ENCODE assay signal across 8 mouse cellular contexts in genomic region chrX:105765005-105765706, GRCm38 (mm10). TPM values are rescaled to one million over a fixed set of nuclear protein-coding genes. Genes with fewer than 3 reads are reported as not detected.
A peak's percentile ranks its signal among the peaks of the same experiment; 100 is the strongest.
DNase-seq lines count a peak whose midpoint lies in the region; ATAC-seq lines count a peak whose summit lies in the region.

No protein-coding gene starts in this region.

- H3K9me3 ChIP-seq in kidney, embryonic 14.5 days (ENCODE audit: control insufficient read depth, low read length): no peaks in the 10 kb centered on the region
- H3K9me3 ChIP-seq in embryonic facial prominence, embryonic 11.5 days (replicated peaks; ENCODE audit: control insufficient read depth, low read length): no peaks in the 10 kb centered on the region
- no peaks in the 10 kb centered on the region for H3K9me3 ChIP-seq in hindbrain, embryonic 10.5 days
- no peaks in the 10 kb centered on the region for H3K9me3 ChIP-seq in liver, embryonic 16.5 days (replicated peaks; ENCODE audit: control insufficient read depth, low read length)
- H3K9me3 ChIP-seq in stomach, embryonic 16.5 days (replicated peaks; ENCODE audit: control insufficient read depth, low read length): no peaks in the 10 kb centered on the region; the same call in 1 of the 2 replicates

- DNase-seq in kidney, postnatal 25 days: no peak
- peak; percentile 3 for DNase-seq in embryonic facial prominence, embryonic 11.5 days (ENCODE audit: low spot score)
- peak; percentile 15 for DNase-seq in hindbrain, embryonic 10.5 days (ENCODE audit: low spot score)
- DNase-seq in spleen, postnatal 36 days (ENCODE audit: low spot score in 2 of 2): no peak
- no peak for DNase-seq in layer of hippocampus, adult 9-10 months (ENCODE audit: low spot score)

- WGBS in kidney, embryonic 14.5 days: 30% methylated on average over 28 of the region's 36 CpGs
- WGBS in embryonic facial prominence, embryonic 11.5 days: 24% methylated on average over 33 of the region's 36 CpGs
- WGBS in hindbrain, embryonic 10.5 days: 14% methylated on average over 36 of the region's 36 CpGs
- WGBS in liver, embryonic 16.5 days (ENCODE audit: insufficient replicate concordance): 20% methylated on average over 36 of the region's 36 CpGs
- WGBS in stomach, embryonic 16.5 days: 22% methylated on average over 35 of the region's 36 CpGs

- no peaks in the 10 kb centered on the region for H3K4me1 ChIP-seq in kidney, embryonic 14.5 days (ENCODE audit: control insufficient read depth, insufficient read depth, low read length)
- no peaks in the 10 kb centered on the region; the same call in 1 of the 2 replicates for H3K4me1 ChIP-seq in embryonic facial prominence, embryonic 11.5 days (ENCODE audit: control insufficient read depth, insufficient read depth, low read length)
- peaks cover 5% of the 10 kb centered on the region; the same call in 1 of the 2 replicates for H3K4me1 ChIP-seq in hindbrain, embryonic 10.5 days (replicated peaks)
- H3K4me1 ChIP-seq in liver, embryonic 16.5 days (ENCODE audit: control insufficient read depth, low read depth, low read length): no peaks in the 10 kb centered on the region
- H3K4me1 ChIP-seq in stomach, embryonic 16.5 days (ENCODE audit: control insufficient read depth, insufficient read depth, low read length): 0 out of 2 replicates have a peak, but pooled peaks cover 3% of the 10 kb centered on the region

- H3K36me3 ChIP-seq in kidney, embryonic 14.5 days (ENCODE audit: control insufficient read depth, insufficient read depth, low read length): no peaks in the 10 kb centered on the region
- H3K36me3 ChIP-seq in embryonic facial prominence, embryonic 11.5 days (replicated peaks; ENCODE audit: control insufficient read depth, insufficient read depth, low read depth, low read length): no peaks in the 10 kb centered on the region
- no peaks in the 10 kb centered on the region for H3K36me3 ChIP-seq in hindbrain, embryonic 10.5 days
- H3K36me3 ChIP-seq in liver, embryonic 16.5 days (ENCODE audit: control insufficient read depth, insufficient read depth): no peaks in the 10 kb centered on the region
- H3K36me3 ChIP-seq in stomach, embryonic 16.5 days (ENCODE audit: control insufficient read depth, insufficient read depth, low read length): no peaks in the 10 kb centered on the region

- H3K4me2 ChIP-seq in kidney, embryonic 14.5 days (replicated peaks; ENCODE audit: low read depth, low read length): peak overlapping the region; percentile 55
- peak overlapping the region; percentile 56 for H3K4me2 ChIP-seq in embryonic facial prominence, embryonic 11.5 days (ENCODE audit: low read depth, low read length)
- peak overlapping the region; percentile 46 for H3K4me2 ChIP-seq in liver, embryonic 16.5 days (ENCODE audit: low read depth, low read length)
- peak overlapping the region; percentile 62 for H3K4me2 ChIP-seq in stomach, embryonic 16.5 days (ENCODE audit: low read depth, low read length)

- H3K9ac ChIP-seq in kidney, embryonic 14.5 days (ENCODE audit: low read depth, low read length): no peak overlapping the region
- H3K9ac ChIP-seq in embryonic facial prominence, embryonic 11.5 days (replicated peaks; ENCODE audit: low read length): no peak overlapping the region
- no peak overlapping the region for H3K9ac ChIP-seq in liver, embryonic 16.5 days (ENCODE audit: low read depth, low read length)
- peak overlapping the region; percentile 64 for H3K9ac ChIP-seq in stomach, embryonic 16.5 days (ENCODE audit: low read length)

- H3K27me3 ChIP-seq in kidney, embryonic 14.5 days (ENCODE audit: control insufficient read depth, insufficient read depth, low read length): peaks cover 36% of the 10 kb centered on the region
- H3K27me3 ChIP-seq in embryonic facial prominence, embryonic 11.5 days (ENCODE audit: control insufficient read depth, insufficient read depth, low read length): peaks cover 28% of the 10 kb centered on the region
- peaks cover 76% of the 10 kb centered on the region for H3K27me3 ChIP-seq in hindbrain, embryonic 10.5 days (ENCODE audit: insufficient read depth, poor library complexity, severe bottlenecking)
- H3K27me3 ChIP-seq in liver, embryonic 16.5 days (ENCODE audit: control insufficient read depth, insufficient read depth, low read depth, low read length): peaks cover 53% of the 10 kb centered on the region
- H3K27me3 ChIP-seq in stomach, embryonic 16.5 days (ENCODE audit: control insufficient read depth, insufficient read depth, low read length): peaks cover 35% of the 10 kb centered on the region

- peak; percentile 48; the same call in 1 of the 2 replicates for ATAC-seq in kidney, embryonic 14.5 days (ENCODE audit: low FRiP score, low TSS enrichment)
- ATAC-seq in embryonic facial prominence, embryonic 11.5 days (replicated peaks; ENCODE audit: insufficient number of reproducible peaks, low FRiP score, low TSS enrichment, low read depth): no peak
- ATAC-seq in liver, embryonic 16.5 days (ENCODE audit: low read depth): no peak
- ATAC-seq in stomach, embryonic 16.5 days (ENCODE audit: insufficient read depth, low FRiP score): 0 out of 2 replicates have a peak, but pooled peaks have one; percentile 6

- H3K4me3 ChIP-seq in kidney, embryonic 14.5 days (ENCODE audit: low read length): peak overlapping the region; percentile 37
- H3K4me3 ChIP-seq in embryonic facial prominence, embryonic 11.5 days (ENCODE audit: low read depth, low read length): peak overlapping the region; percentile 30
- peak overlapping the region; percentile 47 for H3K4me3 ChIP-seq in hindbrain, embryonic 10.5 days
- H3K4me3 ChIP-seq in liver, embryonic 16.5 days (ENCODE audit: low read depth, low read length): peak overlapping the region; percentile 41; the same call in 1 of the 2 replicates
- H3K4me3 ChIP-seq in stomach, embryonic 16.5 days (replicated peaks; ENCODE audit: low read length): peak overlapping the region; percentile 49

- H3K27ac ChIP-seq in kidney, embryonic 14.5 days (ENCODE audit: low read depth, low read length): no peak overlapping the region
- no peak overlapping the region for H3K27ac ChIP-seq in embryonic facial prominence, embryonic 11.5 days (replicated peaks; ENCODE audit: low read depth, low read length)
- no peak overlapping the region for H3K27ac ChIP-seq in hindbrain, embryonic 10.5 days
- H3K27ac ChIP-seq in liver, embryonic 16.5 days (ENCODE audit: low read length): no peak overlapping the region
- H3K27ac ChIP-seq in stomach, embryonic 16.5 days (ENCODE audit: low read length): no peak overlapping the region

RNA-seq across cellular contexts. Expression of gene Fgf16, which starts 1.1 kb away (rescaled TPM):
- not detected in 2 replicates for polyA plus RNA-seq in kidney, embryonic 14.5 days (2014; fragmentation: Nextera tagmentation; extraction: Ambion mirVana)
- 0.13 and 0.29 TPM in 2 replicates for polyA plus RNA-seq in embryonic facial prominence, embryonic 11.5 days (2014; fragmentation: Nextera tagmentation; extraction: Ambion mirVana)
- polyA plus RNA-seq in hindbrain, embryonic 10.5 days (2016; fragmentation: Nextera tagmentation; extraction: Ambion mirVana): 0.16 TPM in 1 of 2 replicates, not detected in the other
- polyA plus RNA-seq in liver, embryonic 16.5 days (2015; fragmentation: Nextera tagmentation; extraction: Ambion mirVana): not detected in 2 replicates
- 0.14 and 0.15 TPM in 2 replicates for polyA plus RNA-seq in stomach, embryonic 16.5 days (2015; fragmentation: Nextera tagmentation; extraction: Ambion mirVana)

Comparison
In these comparisons a context has a peak if more than half of its experiments do, and no peak if none do; other contexts are left out.
1. ATAC-seq: peak in kidney, embryonic 14.5 days (single experiment) and stomach, embryonic 16.5 days (single experiment); none in embryonic facial prominence, embryonic 11.5 days (single experiment) and liver, embryonic 16.5 days (single experiment).
2. DNase-seq: peak in embryonic facial prominence, embryonic 11.5 days (single experiment) and hindbrain, embryonic 10.5 days (single experiment); none in kidney, postnatal 25 days (0 of 2), spleen, postnatal 36 days (0 of 2) and layer of hippocampus, adult 9-10 months (single experiment).
3. Peak in every context shown above with its lines, with median percentiles within 50 percentile points of each other: H3K4me2 ChIP-seq and H3K4me3 ChIP-seq.